ENCODE assay signal across 20 mouse cellular contexts in genomic region chr5:75612380-75612779, GRCm38 (mm10). TPM values are rescaled to one million over a fixed set of nuclear protein-coding genes. Genes with fewer than 3 reads are reported as not detected.
DNase-seq lines count a peak whose midpoint lies in the region; ATAC-seq and TF ChIP-seq lines count a peak whose summit lies in the region.
"Had no signal": no experiment of that assay in that cellular context is flagged by ENCODE, and none has a peak within 500 bp of the region (broad histone marks: within the 10 kb centered on the region; RNA-seq: fewer than 3 reads in every experiment).

No protein-coding gene starts in this region.

- H3K4me1 ChIP-seq in embryonic facial prominence, embryonic 14.5 days (ENCODE audit: control insufficient read depth, insufficient read depth, low read length) = no peaks in the 10 kb centered on the region
- 0 out of 2 replicates have a peak, but pooled peaks cover 2% of the 10 kb centered on the region for H3K4me1 ChIP-seq in embryonic facial prominence, embryonic 10.5 days
- H3K4me1 ChIP-seq in midbrain, postnatal 0 days (ENCODE audit: insufficient read depth, low read length) = no peaks in the 10 kb centered on the region
- no peaks in the 10 kb centered on the region for H3K4me1 ChIP-seq in midbrain, embryonic 11.5 days (ENCODE audit: control insufficient read depth, insufficient read depth, low read length)
- peaks cover 2% of the 10 kb centered on the region; the same call in 1 of the 2 replicates for H3K4me1 ChIP-seq in hindbrain, embryonic 16.5 days (ENCODE audit: control insufficient read depth, insufficient read depth, low read depth, low read length)
- H3K4me1 ChIP-seq: intestine, embryonic 15.5 days; kidney, embryonic 15.5 days had no signal

- no peak for ATAC-seq in embryonic facial prominence, embryonic 14.5 days (ENCODE audit: low read depth)
- no peak for ATAC-seq in midbrain, postnatal 0 days (ENCODE audit: low FRiP score)
- ATAC-seq in midbrain, embryonic 11.5 days (ENCODE audit: low FRiP score) = no peak
- no peak for ATAC-seq in hindbrain, embryonic 16.5 days
- ATAC-seq: intestine, embryonic 15.5 days had no signal

- no peaks in the 10 kb centered on the region for H3K27me3 ChIP-seq in embryonic facial prominence, embryonic 14.5 days (replicated peaks; ENCODE audit: control insufficient read depth, insufficient read depth, low read length)
- no peaks in the 10 kb centered on the region for H3K27me3 ChIP-seq in embryonic facial prominence, embryonic 10.5 days (replicated peaks; ENCODE audit: low read depth, poor library complexity, severe bottlenecking)
- no peaks in the 10 kb centered on the region for H3K27me3 ChIP-seq in midbrain, postnatal 0 days (ENCODE audit: insufficient read depth, low read length)
- H3K27me3 ChIP-seq in midbrain, embryonic 11.5 days (ENCODE audit: control insufficient read depth, insufficient read depth, low read length) = no peaks in the 10 kb centered on the region
- H3K27me3 ChIP-seq in hindbrain, embryonic 16.5 days (replicated peaks; ENCODE audit: control insufficient read depth, insufficient read depth, low read length) = no peaks in the 10 kb centered on the region
- H3K27me3 ChIP-seq: heart, embryonic 15.5 days; intestine, embryonic 15.5 days; kidney, embryonic 15.5 days; liver, embryonic 13.5 days had no signal

- H3K36me3 ChIP-seq in embryonic facial prominence, embryonic 14.5 days (ENCODE audit: control insufficient read depth, insufficient read depth, low read length) = no peaks in the 10 kb centered on the region
- H3K36me3 ChIP-seq in embryonic facial prominence, embryonic 10.5 days (replicated peaks) = peaks cover 18% of the 10 kb centered on the region
- no peaks in the 10 kb centered on the region for H3K36me3 ChIP-seq in midbrain, postnatal 0 days (ENCODE audit: insufficient read depth, low read length)
- no peaks in the 10 kb centered on the region for H3K36me3 ChIP-seq in midbrain, embryonic 11.5 days (ENCODE audit: control insufficient read depth, insufficient read depth, low read length)
- H3K36me3 ChIP-seq in hindbrain, embryonic 16.5 days (ENCODE audit: control insufficient read depth, insufficient read depth, low read length) = peaks cover 3% of the 10 kb centered on the region; the same call in 1 of the 2 replicates
- H3K36me3 ChIP-seq: heart, embryonic 15.5 days; intestine, embryonic 15.5 days; kidney, embryonic 15.5 days had no signal

- no peak overlapping the region for H3K4me2 ChIP-seq in embryonic facial prominence, embryonic 14.5 days (ENCODE audit: low read depth, low read length)
- no peak overlapping the region for H3K4me2 ChIP-seq in midbrain, postnatal 0 days (ENCODE audit: low read depth, low read length, poor library complexity, severe bottlenecking)
- no peak overlapping the region for H3K4me2 ChIP-seq in midbrain, embryonic 11.5 days
- no peak overlapping the region for H3K4me2 ChIP-seq in hindbrain, embryonic 16.5 days (ENCODE audit: low read length)
- H3K4me2 ChIP-seq: heart, embryonic 15.5 days; intestine, embryonic 15.5 days; kidney, embryonic 15.5 days; liver, embryonic 13.5 days; lung, embryonic 14.5 days had no signal

- no peak overlapping the region for H3K27ac ChIP-seq in embryonic facial prominence, embryonic 14.5 days (replicated peaks; ENCODE audit: low read depth, low read length)
- H3K27ac ChIP-seq in embryonic facial prominence, embryonic 10.5 days (replicated peaks) = no peak overlapping the region
- no peak overlapping the region for H3K27ac ChIP-seq in midbrain, postnatal 0 days (ENCODE audit: low read depth, low read length)
- no peak overlapping the region for H3K27ac ChIP-seq in midbrain, embryonic 11.5 days (ENCODE audit: low read depth, low read length)
- 0 out of 2 replicates have a peak overlapping the region, but pooled peaks have one; percentile 51 for H3K27ac ChIP-seq in hindbrain, embryonic 16.5 days (ENCODE audit: low read depth, low read length)
- H3K27ac ChIP-seq: heart, embryonic 15.5 days; intestine, embryonic 15.5 days; kidney, embryonic 15.5 days; liver, embryonic 13.5 days had no signal

- DNase-seq in embryonic facial prominence, embryonic 14.5 days (ENCODE audit: low spot score) = peak; percentile 8
- no peak for DNase-seq in embryonic facial prominence, embryonic 10.5 days (ENCODE audit: low spot score)
- peak; percentile 49 to 52 for DNase-seq in layer of hippocampus, postnatal 10 days (ENCODE audit: low spot score in 2 of 2)
- DNase-seq in layer of hippocampus, adult 9-10 months (ENCODE audit: low spot score) = no peak
- DNase-seq in midbrain, postnatal 0 days (ENCODE audit: low spot score) = peak; percentile 64
- no peak for DNase-seq in midbrain, embryonic 11.5 days (ENCODE audit: low spot score, missing footprints)
- no peak for DNase-seq in spleen, postnatal 14 days (ENCODE audit: low spot score in 2 of 2)
- DNase-seq: adrenal gland, postnatal 14 days; cerebellum, adult 11-12 months; heart, postnatal 4 days; liver, embryonic 13.5 days; lung, embryonic 14.5 days; lung, postnatal 36 days; right cerebral cortex, adult 18-20 months; thymus, postnatal 14 days had no signal

- no peaks in the 10 kb centered on the region for H3K9me3 ChIP-seq in embryonic facial prominence, embryonic 14.5 days (ENCODE audit: control insufficient read depth, low read length)
- H3K9me3 ChIP-seq in embryonic facial prominence, embryonic 10.5 days = no peaks in the 10 kb centered on the region
- no peaks in the 10 kb centered on the region for H3K9me3 ChIP-seq in midbrain, postnatal 0 days (ENCODE audit: low read length)
- no peaks in the 10 kb centered on the region for H3K9me3 ChIP-seq in midbrain, embryonic 11.5 days (ENCODE audit: control insufficient read depth, low read length)
- H3K9me3 ChIP-seq in hindbrain, embryonic 16.5 days (ENCODE audit: control insufficient read depth, low read length) = no peaks in the 10 kb centered on the region
- H3K9me3 ChIP-seq: G1E; heart, embryonic 15.5 days; intestine, embryonic 15.5 days; kidney, embryonic 15.5 days; liver, embryonic 13.5 days had no signal

- no peak overlapping the region for H3K4me3 ChIP-seq in embryonic facial prominence, embryonic 14.5 days (ENCODE audit: low read depth, low read length)
- H3K4me3 ChIP-seq in embryonic facial prominence, embryonic 10.5 days = no peak overlapping the region
- no peak overlapping the region for H3K4me3 ChIP-seq in midbrain, postnatal 0 days (ENCODE audit: low read depth, low read length)
- no peak overlapping the region for H3K4me3 ChIP-seq in midbrain, embryonic 11.5 days (ENCODE audit: low read depth, low read length)
- no peak overlapping the region for H3K4me3 ChIP-seq in hindbrain, embryonic 16.5 days (ENCODE audit: low read length)
- H3K4me3 ChIP-seq: heart, embryonic 15.5 days; intestine, embryonic 15.5 days; kidney, embryonic 15.5 days; liver, embryonic 13.5 days had no signal

- TF ChIP-seq CTCF in midbrain, postnatal 0 days (IDR thresholded peaks at IDR 0.05) = no peak

- WGBS in embryonic facial prominence, embryonic 14.5 days = 23% methylated on average over 1 of the region's 1 CpGs
- WGBS in embryonic facial prominence, embryonic 10.5 days = 88% methylated on average over 1 of the region's 1 CpGs
- 19% methylated on average over 1 of the region's 1 CpGs for WGBS in midbrain, postnatal 0 days
- WGBS in midbrain, embryonic 11.5 days = 64% methylated on average over 1 of the region's 1 CpGs
- 10% methylated on average over 1 of the region's 1 CpGs for WGBS in hindbrain, embryonic 16.5 days

- no peak overlapping the region for H3K9ac ChIP-seq in embryonic facial prominence, embryonic 14.5 days (ENCODE audit: low read depth, low read length)
- no peak overlapping the region for H3K9ac ChIP-seq in midbrain, postnatal 0 days (replicated peaks; ENCODE audit: low read length, poor library complexity, severe bottlenecking)
- H3K9ac ChIP-seq in midbrain, embryonic 11.5 days (ENCODE audit: low read length) = no peak overlapping the region
- no peak overlapping the region for H3K9ac ChIP-seq in hindbrain, embryonic 16.5 days (ENCODE audit: low read depth, low read length)
- H3K9ac ChIP-seq: heart, embryonic 15.5 days; intestine, embryonic 15.5 days; kidney, embryonic 15.5 days; liver, embryonic 13.5 days; lung, embryonic 14.5 days had no signal

RNA-seq across cellular contexts. Expression of gene Kit, which starts 37.7 kb away (rescaled TPM):
- polyA plus RNA-seq in embryonic facial prominence, embryonic 14.5 days (2014; fragmentation: Nextera tagmentation; extraction: Ambion mirVana) = 21.8 and 24.3 TPM in 2 replicates
- 24.3 and 26.8 TPM in 2 replicates for polyA plus RNA-seq in embryonic facial prominence, embryonic 10.5 days (2016; fragmentation: Nextera tagmentation; extraction: Ambion mirVana)
- 10 to 100 TPM; 84.4 to 91.7 TPM for total RNA-seq in layer of hippocampus, postnatal 10 days (2021)
- total RNA-seq in midbrain, postnatal 0 days (2014; rRNA removed) = 51.6 and 52.4 TPM in 2 replicates
- polyA plus RNA-seq in midbrain, postnatal 0 days (2015; fragmentation: Nextera tagmentation; extraction: Ambion mirVana) = 29.9 and 30.9 TPM in 2 replicates
- polyA plus RNA-seq in midbrain, embryonic 11.5 days (2014; fragmentation: Nextera tagmentation; extraction: Ambion mirVana) = 19.6 and 20.4 TPM in 2 replicates
- 52.2 and 60.5 TPM in 2 replicates for polyA plus RNA-seq in hindbrain, embryonic 16.5 days (2015; fragmentation: Nextera tagmentation; extraction: Ambion mirVana)

Comparison
In these comparisons a context has a peak if more than half of its experiments do, and no peak if none do; other contexts are left out.
1. DNase-seq: peak in embryonic facial prominence, embryonic 14.5 days (single experiment), layer of hippocampus, postnatal 10 days (2 of 2) and midbrain, postnatal 0 days (single experiment); none in embryonic facial prominence, embryonic 10.5 days (single experiment), layer of hippocampus, adult 9-10 months (single experiment), midbrain, embryonic 11.5 days (single experiment) and spleen, postnatal 14 days (0 of 2).